Mouse (Mus musculus): Measurements from ENCODE around the gene Nono.

GRCm38 (mm10) chrX:101379744-101380143, 49.4 kb upstream of the Nono start:
- TF ChIP-seq TCF12 (IDR thresholded peaks at IDR 0.05; ENCODE audit: insufficient read depth, poor library complexity, severe bottlenecking): no peak
- no peak for TF ChIP-seq POLR2A (IDR thresholded peaks at IDR 0.05; ENCODE audit: insufficient read length, low read depth)
- no peak for TF ChIP-seq E2F4 (IDR thresholded peaks at IDR 0.05; ENCODE audit: insufficient read depth)
- no peak for TF ChIP-seq POLR2AphosphoS2 (IDR thresholded peaks at IDR 0.05; ENCODE audit: insufficient read length, low read depth)

Measured in myocyte (in vitro differentiated cells).